Mouse (Mus musculus) C3H10T1/2 (cell line): ENCODE results near the gene P2rx5. TPM values are rescaled to one million over a fixed set of nuclear protein-coding genes. Genes with fewer than 3 reads are reported as not detected.

ENCODE experiments used
- polyA plus RNA-seq, 2 experiments: library from polyadenylated mRNA; unstranded; fragments of >200 nt; fragmentation: generic; extraction: Trizol; gene quantifications; one replicate each; pipeline ENCODE4 v1.2.1; 2012; ENCODE audit warnings: missing spikeins in 2 of 2

The P2rx5 gene
- polyA plus RNA-seq = 1 to 10 TPM in 1 of 2 experiments, under 1 TPM in 1; 0.01 to 1.1 TPM

GRCm38 (mm10) chr11:73159957-73160810 lies at the start of gene P2rx5:
P2rx5 (plus strand) TSS chr11:73160421.

GRCm38 (mm10) chr11:73137591-73138501 lies 22.4 kb upstream of the P2rx5 start, which contains the start of gene Haspin:
Haspin (minus strand) TSS chr11:73138294.

GRCm38 (mm10) chr11:73176608-73177508 lies 16.6 kb downstream of the P2rx5 start, which contains the start of the genes Emc6 and Tax1bp3:
Emc6 (minus strand) TSS chr11:73177037.
Tax1bp3 (plus strand) TSS chr11:73177083.

GRCm38 (mm10) chr11:73198603-73199229 lies 38.5 kb downstream of the P2rx5 start, which contains the start of gene Ctns:
Ctns (minus strand) TSS chr11:73199042.

GRCm38 (mm10) chr11:73199230-73199712 lies 39.0 kb downstream of the P2rx5 start, which contains the start of gene Shpk:
Shpk (plus strand) TSS chr11:73199460.

Other genes starting within 250 kb of the P2rx5 start
- under 1 TPM; 0.01 to 0.17 TPM for gene Atp2a3, start 199.3 kb upstream of the P2rx5 start, polyA plus RNA-seq
- under 1 TPM; 0.01 to 0.59 TPM for gene P2rx1, start 161.3 kb upstream of the P2rx5 start, polyA plus RNA-seq
- gene Camkk1, start 141.4 kb upstream of the P2rx5 start, polyA plus RNA-seq = 1 to 10 TPM; 2.9 to 8.3 TPM
- gene Ncbp3, start 112.6 kb upstream of the P2rx5 start, polyA plus RNA-seq = 1 to 10 TPM in 1 of 2 experiments, under 1 TPM in 1; 0.56 to 3.9 TPM
- gene Itgae, start 69.8 kb upstream of the P2rx5 start, polyA plus RNA-seq = under 1 TPM; 0.04 to 0.07 TPM
- gene Haspin, start 22.1 kb upstream of the P2rx5 start, polyA plus RNA-seq = 1 to 10 TPM; 4.8 to 5.8 TPM
- gene Emc6, start 16.6 kb downstream of the P2rx5 start, polyA plus RNA-seq = 10 to 100 TPM; 41.6 to 71.5 TPM
- 100 to 1,000 TPM; 122 to 202 TPM for gene Tax1bp3, start 16.7 kb downstream of the P2rx5 start, polyA plus RNA-seq
- gene Ctns, start 38.6 kb downstream of the P2rx5 start, polyA plus RNA-seq = 10 to 100 TPM in 1 of 2 experiments, 1 to 10 TPM in 1; 2.2 to 17.8 TPM
- 1 to 10 TPM in 1 of 2 experiments, under 1 TPM in 1; 0.42 to 4.1 TPM for gene Shpk, start 39.0 kb downstream of the P2rx5 start, polyA plus RNA-seq
- gene Trpv1, start 73.9 kb downstream of the P2rx5 start, polyA plus RNA-seq = under 1 TPM in 1 of 2 experiments, not detected in 1; 0.11 TPM
- under 1 TPM; under 0.01 to 0.02 TPM for gene Trpv3, start 107.0 kb downstream of the P2rx5 start, polyA plus RNA-seq
- gene Aspa, start 169.2 kb downstream of the P2rx5 start, polyA plus RNA-seq = 1 to 10 TPM in 1 of 2 experiments, under 1 TPM in 1; 0.75 to 3.2 TPM
- not detected for gene Gm49340, start 169.3 kb downstream of the P2rx5 start, polyA plus RNA-seq
- gene Spata22, start 169.3 kb downstream of the P2rx5 start, polyA plus RNA-seq = under 1 TPM in 1 of 2 experiments, not detected in 1; 0.06 TPM
- gene Olfr20, start 190.4 kb downstream of the P2rx5 start, polyA plus RNA-seq = not detected
- not detected for gene Olfr376, start 210.8 kb downstream of the P2rx5 start, polyA plus RNA-seq
- gene Olfr1, start 239.2 kb downstream of the P2rx5 start, polyA plus RNA-seq = not detected